Mouse (Mus musculus) bone marrow macrophage, adult 2 months (primary cell): Measurements from ENCODE around the gene Cpm. TPM values are rescaled to one million over a fixed set of nuclear protein-coding genes. Genes with fewer than 3 reads are reported as not detected.

Source experiments
- H3K27ac ChIP-seq: 2 replicates; pipeline ENCODE4 v1.5.1; 2012; ENCODE audit warnings: low read depth, low read length; ENCODE audit not compliant: insufficient read depth
- H3K4me1 ChIP-seq: 2 replicates; pipeline ENCODE4 v1.6.1; 2012; ENCODE audit warnings: low read length; ENCODE audit not compliant: control insufficient read depth, insufficient read depth
- H3K4me3 ChIP-seq: 2 replicates; pipeline ENCODE4 v1.5.1; 2012; ENCODE audit warnings: mild to moderate bottlenecking, low read length, moderate library complexity; ENCODE audit not compliant: insufficient read depth
- CTCF ChIP-seq: IDR thresholded peaks from 2 replicates; pipeline ENCODE4 v1.5.1; 2012; ENCODE audit warnings: low read depth, mild to moderate bottlenecking, low read length, moderate library complexity
- POLR2A ChIP-seq: IDR thresholded peaks from 2 replicates; pipeline ENCODE4 v1.6.1; 2012; ENCODE audit warnings: mild to moderate bottlenecking, low read depth, low read length, borderline replicate concordance
- polyA plus RNA-seq: library from polyadenylated mRNA; stranded (reverse); fragments of >200 nt; gene quantifications from 2 replicates; pipeline ENCODE4 v1.2.4, GENCODE M21; 2012; ENCODE audit not compliant: missing spikeins, insufficient read depth, insufficient read length

Cpm gene
- polyA plus RNA-seq, 1 experiment: not detected

DNA sequence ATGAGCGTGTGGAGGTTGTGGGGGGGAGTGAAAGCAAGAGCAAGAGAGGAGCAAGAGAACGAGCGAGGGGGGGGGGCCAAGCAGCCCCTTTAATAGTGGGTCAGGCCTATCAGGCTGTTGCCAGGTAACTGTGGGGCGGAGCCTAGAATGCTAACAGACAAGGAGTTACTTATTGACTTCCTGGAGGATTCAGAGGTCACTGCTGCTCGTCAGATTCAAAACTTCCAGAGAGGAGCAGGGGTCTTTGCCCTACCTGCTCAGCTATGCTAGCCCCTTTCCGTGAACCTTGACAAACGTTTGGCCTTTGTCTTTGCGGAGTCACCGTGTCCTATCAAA, 34.5 kb downstream of the Cpm start:
- Histone ChIP-seq H3K4me1 (no peaks in the 10 kb centered on the region), H3K27ac (no peak overlapping the region), H3K4me3 (no peak overlapping the region)
- no peak for TF ChIP-seq POLR2A
- no peak for TF ChIP-seq CTCF

- Histone ChIP-seq H3K4me1 (no peaks in the 10 kb centered on the region), H3K4me3 (no peak overlapping the region), H3K27ac (no peak overlapping the region)
- TF ChIP-seq CTCF: no peak
- no peak for TF ChIP-seq POLR2A
Measured at GRCm38 (mm10) chr10:117664208-117664925, 35.1 kb downstream of the Cpm start.

DNA sequence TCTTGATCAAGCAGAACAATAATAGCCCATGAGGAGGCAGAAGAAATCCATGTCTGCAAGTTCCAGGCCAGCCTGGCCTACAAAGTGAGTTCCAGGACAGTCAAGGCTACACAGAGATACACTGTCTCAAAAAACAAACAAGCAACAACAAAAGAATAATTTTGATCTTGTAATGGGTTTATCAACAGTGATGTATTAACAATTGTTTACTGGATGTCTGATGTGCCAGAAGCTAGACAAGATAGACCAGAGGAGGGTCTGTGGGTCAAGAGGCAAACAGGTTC, 35.6 kb downstream of the Cpm start:
- no peak overlapping the region for H3K27ac ChIP-seq
- no peak overlapping the region for H3K4me3 ChIP-seq
- no peak for TF ChIP-seq CTCF
- no peak for TF ChIP-seq POLR2A
- no peaks in the 10 kb centered on the region for H3K4me1 ChIP-seq

GRCm38 (mm10) chr10:117665376-117666275, 36.3 kb downstream of the Cpm start:
- Histone ChIP-seq H3K27ac (no peak overlapping the region), H3K4me1 (no peaks in the 10 kb centered on the region), H3K4me3 (no peak overlapping the region)
- no peak for TF ChIP-seq POLR2A
- TF ChIP-seq CTCF: no peak

DNA sequence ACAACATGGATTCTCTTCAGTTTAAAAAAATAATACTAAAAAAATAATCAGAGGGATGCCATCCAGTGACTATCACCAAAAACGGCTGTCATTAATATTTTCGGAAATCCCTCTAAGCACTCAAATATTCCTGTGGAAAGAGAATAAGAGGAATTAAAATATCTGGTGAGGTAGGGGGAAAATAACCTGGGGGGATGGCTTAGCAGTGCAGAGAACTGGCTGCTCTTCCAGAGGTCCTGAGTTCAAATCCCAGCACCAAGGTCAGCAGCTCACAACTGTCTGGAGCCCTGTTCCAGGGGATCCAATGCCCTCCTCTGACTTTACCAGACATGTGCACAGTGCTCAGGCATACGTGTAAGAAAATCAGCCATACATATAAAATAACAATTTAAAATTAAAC, 37.1 kb downstream of the Cpm start:
- TF ChIP-seq CTCF: no peak
- no peak for TF ChIP-seq POLR2A
- no peaks in the 10 kb centered on the region for H3K4me1 ChIP-seq
- no peak overlapping the region for H3K4me3 ChIP-seq

GRCm38 (mm10) chr10:117666947-117667630, 37.8 kb downstream of the Cpm start:
- no peak overlapping the region for H3K27ac ChIP-seq
- no peaks in the 10 kb centered on the region for H3K4me1 ChIP-seq
- H3K4me3 ChIP-seq: no peak overlapping the region
- TF ChIP-seq CTCF (no peak), POLR2A (no peak)

More for the DNA sequence above, 37.1 kb downstream of the Cpm start:
- H3K27ac ChIP-seq: no peak overlapping the region

- Histone ChIP-seq H3K27ac (no peak overlapping the region), H3K4me3 (no peak overlapping the region), H3K4me1 (no peaks in the 10 kb centered on the region)
- TF ChIP-seq POLR2A: no peak
- no peak for TF ChIP-seq CTCF
Measured at GRCm38 (mm10) chr10:117667663-117668507, 38.6 kb downstream of the Cpm start.

GRCm38 (mm10) chr10:117668546-117669300, 39.4 kb downstream of the Cpm start:
- no peaks in the 10 kb centered on the region for H3K4me1 ChIP-seq
- no peak overlapping the region for H3K27ac ChIP-seq
- no peak overlapping the region for H3K4me3 ChIP-seq
- TF ChIP-seq POLR2A (no peak), CTCF (no peak)

GRCm38 (mm10) chr10:117669449-117670090, 40.3 kb downstream of the Cpm start:
- no peak for TF ChIP-seq POLR2A
- TF ChIP-seq CTCF: no peak
- Histone ChIP-seq H3K27ac (no peak overlapping the region), H3K4me1 (no peaks in the 10 kb centered on the region), H3K4me3 (no peak overlapping the region)
